7 mouse cellular contexts compared by ENCODE assay signal in the genomic region with DNA sequence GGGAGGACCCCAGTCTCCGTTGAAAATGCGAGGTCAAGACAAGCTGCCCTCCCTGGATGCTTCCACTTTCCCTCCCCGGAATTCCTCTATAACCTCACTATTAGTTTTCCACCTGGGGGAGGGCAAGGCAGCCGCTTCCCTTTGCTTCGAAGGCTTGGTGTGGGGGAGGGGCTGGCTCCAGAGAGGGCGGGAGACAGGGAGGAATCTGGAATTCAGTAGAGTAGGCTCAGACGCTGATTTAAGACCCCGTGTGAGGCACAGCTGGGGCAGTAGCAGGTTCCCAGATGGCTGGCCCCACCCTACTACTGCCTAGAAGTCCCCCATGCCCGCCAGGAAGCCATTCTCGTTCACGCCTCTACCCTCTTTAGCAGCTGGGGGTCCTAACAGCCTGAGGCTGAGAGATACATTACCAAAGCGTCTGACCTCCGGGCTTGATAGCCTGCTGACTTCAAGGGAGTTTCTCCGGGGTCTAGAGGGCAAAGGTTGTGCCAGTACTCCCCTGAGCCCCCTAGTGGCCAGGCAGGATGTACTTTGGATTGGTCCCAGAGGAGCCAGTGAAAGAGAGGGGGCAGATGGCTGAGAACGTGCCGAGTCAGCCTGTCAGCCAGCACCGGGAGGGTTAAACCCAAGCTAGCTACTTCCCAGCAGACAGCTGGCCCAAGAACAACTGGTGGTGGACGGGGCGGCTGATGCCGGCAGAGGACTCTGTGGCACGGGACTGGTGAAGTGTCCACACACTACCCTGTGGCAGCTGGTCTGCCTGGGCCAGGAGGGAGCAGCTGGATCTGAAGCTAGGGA. TPM values are rescaled to one million over a fixed set of nuclear protein-coding genes. Genes with fewer than 3 reads are reported as not detected.
A peak's percentile ranks its signal among the peaks of the same experiment; 100 is the strongest.
DNase-seq lines count a peak whose midpoint lies in the region; ATAC-seq and TF ChIP-seq lines count a peak whose summit lies in the region.

No protein-coding gene starts in this region.

- H3K4me3 ChIP-seq in embryonic fibroblast, embryonic 13.5 days (ENCODE audit: insufficient read depth, low read length), result no peak overlapping the region
- H3K4me3 ChIP-seq in heart, postnatal 0 days (ENCODE audit: low read depth, low read length), result peak overlapping the region; percentile 20

- H3K36me3 ChIP-seq in heart, postnatal 0 days (replicated peaks; ENCODE audit: control insufficient read depth, insufficient read depth, low read length), result no peaks in the 10 kb centered on the region

- peaks cover 14% of the 10 kb centered on the region; the same call in 1 of the 2 replicates for H3K27me3 ChIP-seq in heart, postnatal 0 days (ENCODE audit: control insufficient read depth, insufficient read depth, low read length)

- peak overlapping the region; percentile 51 for H3K4me2 ChIP-seq in heart, postnatal 0 days (ENCODE audit: low read depth, low read length)

- peaks cover 5% of the 10 kb centered on the region; the same call in 1 of the 2 replicates for H3K4me1 ChIP-seq in embryonic fibroblast, embryonic 13.5 days (ENCODE audit: control insufficient read depth, insufficient read depth, low read length)
- peaks cover 47% of the 10 kb centered on the region for H3K4me1 ChIP-seq in heart, postnatal 0 days (ENCODE audit: control insufficient read depth, insufficient read depth)

- TF ChIP-seq EP300 in heart, postnatal 0 days (IDR thresholded peaks at IDR 0.05; ENCODE audit: low read depth), result no peak

- peak; percentile 99 for DNase-seq in R1 (ENCODE audit: low read depth, low spot score)
- DNase-seq in heart, postnatal 0 days (ENCODE audit: low spot score), result peak; percentile 51
- peak; percentile 86 to 88 for DNase-seq in kidney, postnatal 36 days
- DNase-seq in mesoderm, embryonic 11.5 days (ENCODE audit: low read depth, low spot score), result peak; percentile 87
- DNase-seq in testis, postnatal 10 days (ENCODE audit: low spot score), result peak; percentile 78

- no peaks in the 10 kb centered on the region for H3K9me3 ChIP-seq in heart, postnatal 0 days (replicated peaks; ENCODE audit: control insufficient read depth, low read length)

- no peak; the same call in 1 of the 2 replicates for TF ChIP-seq POLR2A in embryonic fibroblast, embryonic 13.5 days (IDR thresholded peaks at IDR 0.05; ENCODE audit: low read depth, low read length)

- WGBS in heart, postnatal 0 days, result 5% methylated on average over 21 of the region's 21 CpGs

- peak overlapping the region; percentile 32; the same call in 1 of the 2 replicates for H3K9ac ChIP-seq in heart, postnatal 0 days (replicated peaks; ENCODE audit: low read depth, low read length)

- ATAC-seq in CD4-positive, CD25-positive, alpha-beta regulatory T cell, adult 4 months, result peak; percentile 65
- peak; percentile 33 for ATAC-seq in heart, postnatal 0 days (ENCODE audit: insufficient read depth, low read depth)

- peak overlapping the region; percentile 46 for H3K27ac ChIP-seq in embryonic fibroblast, embryonic 13.5 days (ENCODE audit: insufficient read depth, low read length)
- peak overlapping the region; percentile 27 for H3K27ac ChIP-seq in heart, postnatal 0 days (ENCODE audit: low read depth)

- TF ChIP-seq CTCF in embryonic fibroblast, embryonic 13.5 days (IDR thresholded peaks at IDR 0.05; ENCODE audit: borderline replicate concordance, insufficient read depth, low read length), result peak; percentile 42; the same call in 1 of the 2 replicates
- TF ChIP-seq CTCF in heart, postnatal 0 days (IDR thresholded peaks at IDR 0.05; ENCODE audit: low read depth), result peak; percentile 67

RNA-seq across cellular contexts. Expression of gene Lama5, which starts 1.8 kb away (rescaled TPM):
- polyA plus RNA-seq in CD4-positive, CD25-positive, alpha-beta regulatory T cell, adult 4 months (2017; shearing (Covaris generic)), result 1 to 10 TPM in 1 of 2 experiments, under 1 TPM in 1; 0.30 to 1.4 TPM
- 31.0 and 51.1 TPM in 2 replicates for polyA plus RNA-seq in embryonic fibroblast, embryonic 13.5 days (2011; ENCODE audit: insufficient read length, low read depth, missing spikeins)
- total RNA-seq in heart, postnatal 0 days (2014; rRNA removed; ENCODE audit: low replicate concordance), result 69.6 and 95.7 TPM in 2 replicates
- 16.6 and 16.9 TPM in 2 replicates for polyA plus RNA-seq in heart, postnatal 0 days (2015; fragmentation: Nextera tagmentation; extraction: Ambion mirVana)

RNA-seq across cellular contexts. Expression of gene Rps21, which starts 29.7 kb away (rescaled TPM):
- polyA plus RNA-seq in CD4-positive, CD25-positive, alpha-beta regulatory T cell, adult 4 months (2017; shearing (Covaris generic)), result 1,000 to 10,000 TPM in 1 of 2 experiments, 100 to 1,000 TPM in 1; 875 to 1,561 TPM
- polyA plus RNA-seq in embryonic fibroblast, embryonic 13.5 days (2011; ENCODE audit: insufficient read length, low read depth, missing spikeins), result 1,138 and 1,342 TPM in 2 replicates
- total RNA-seq in heart, postnatal 0 days (2014; rRNA removed; ENCODE audit: low replicate concordance), result 706 and 957 TPM in 2 replicates
- 356 and 378 TPM in 2 replicates for polyA plus RNA-seq in heart, postnatal 0 days (2015; fragmentation: Nextera tagmentation; extraction: Ambion mirVana)

RNA-seq across cellular contexts. Expression of gene Cables2, which starts 45.8 kb away (rescaled TPM):
- polyA plus RNA-seq in CD4-positive, CD25-positive, alpha-beta regulatory T cell, adult 4 months (2017; shearing (Covaris generic)), result 1 to 10 TPM; 5.2 to 8.1 TPM
- polyA plus RNA-seq in embryonic fibroblast, embryonic 13.5 days (2011; ENCODE audit: insufficient read length, low read depth, missing spikeins), result 12.5 and 13.4 TPM in 2 replicates
- total RNA-seq in heart, postnatal 0 days (2014; rRNA removed; ENCODE audit: low replicate concordance), result 14.6 and 15.3 TPM in 2 replicates
- 6.2 and 6.5 TPM in 2 replicates for polyA plus RNA-seq in heart, postnatal 0 days (2015; fragmentation: Nextera tagmentation; extraction: Ambion mirVana)

RNA-seq across cellular contexts. Expression of gene Adrm1, which starts 56.2 kb away (rescaled TPM):
- 100 to 1,000 TPM in 1 of 2 experiments, 10 to 100 TPM in 1; 83.1 to 115 TPM for polyA plus RNA-seq in CD4-positive, CD25-positive, alpha-beta regulatory T cell, adult 4 months (2017; shearing (Covaris generic))
- 44.5 and 53.3 TPM in 2 replicates for polyA plus RNA-seq in embryonic fibroblast, embryonic 13.5 days (2011; ENCODE audit: insufficient read length, low read depth, missing spikeins)
- total RNA-seq in heart, postnatal 0 days (2014; rRNA removed; ENCODE audit: low replicate concordance), result 74.5 and 115 TPM in 2 replicates
- polyA plus RNA-seq in heart, postnatal 0 days (2015; fragmentation: Nextera tagmentation; extraction: Ambion mirVana), result 130 and 156 TPM in 2 replicates
